Mouse (Mus musculus) megakaryocyte, embryonic 14.5 days (primary cell): ENCODE data around the gene Slc34a1.

Source experiments
- FLI1 ChIP-seq: IDR thresholded peaks from 2 replicates; pipeline ENCODE4 v1.6.1; 2012; ENCODE audit warnings: low read length, inconsistent platforms, mixed read lengths
- GATA1 ChIP-seq: IDR thresholded peaks from 3 replicates; pipeline ENCODE4 v1.6.1; 2012; ENCODE audit warnings: mixed read lengths, low read length, inconsistent platforms, borderline replicate concordance

GRCm38 (mm10) chr13:55374206-55374924, 23.6 kb upstream of the Slc34a1 start:
- no peak for TF ChIP-seq GATA1
- TF ChIP-seq FLI1, result no peak
